Mouse (Mus musculus) left cerebral cortex, adult 18-20 months (tissue): ENCODE results near the gene Olfr1469. TPM values are rescaled to one million over a fixed set of nuclear protein-coding genes. Genes with fewer than 3 reads are reported as not detected.
"Not testable (repeated sequence)": the region's sequence is repeated elsewhere in the genome, so short reads cannot be mapped to it uniquely, and the experiment has no call there.

Source experiments
- DNase-seq, 2 experiments: peaks; one replicate each; pipeline ENCODE4 v3.0.0; 2021 to 2022; ENCODE audit warnings: low spot score in 2 of 2, mixed read lengths in 1 of 2
- long read RNA-seq, 2 experiments: library from polyadenylated mRNA; stranded (forward); transcript quantifications; one replicate each; pipeline ENCODE4 v2.0.0; 2021
- total RNA-seq, 2 experiments: library from RNA; stranded (reverse); gene quantifications; 2 replicates each; pipeline ENCODE4 v1.2.3; 2021

Gene Olfr1469
- total RNA-seq, result not detected
- long read RNA-seq, experiment 1, result 0 reads
- long read RNA-seq, experiment 2, result 0 reads

GRCm38 (mm10) chr19:13407549-13407948, at the start of gene Olfr1469:
Olfr1469 (plus strand) TSS chr19:13407849.
- no peak for DNase-seq

GRCm38 (mm10) chr19:13361936-13362335, 45.7 kb upstream of the Olfr1469 start, which contains the start of gene Olfr1467:
Olfr1467 (plus strand) TSS chr19:13362236.
- no peak for DNase-seq

DNA sequence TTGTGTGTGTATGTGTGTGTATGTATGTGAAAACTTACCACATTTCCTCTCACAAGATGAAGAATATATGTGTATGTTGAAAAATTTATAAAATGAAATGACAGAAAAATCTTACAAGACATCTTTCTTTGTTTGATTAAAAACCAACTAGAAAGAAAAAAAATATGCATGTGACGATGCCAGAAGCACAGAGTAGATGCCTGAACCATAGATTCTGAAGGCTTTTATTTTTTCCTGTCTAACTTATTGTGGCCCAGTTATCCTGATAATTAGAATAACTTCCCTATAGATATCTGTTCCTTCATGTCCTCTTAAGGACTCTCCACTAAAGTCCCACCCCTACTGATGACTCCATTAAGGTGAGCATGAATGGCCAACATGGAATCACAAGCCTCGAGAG, 35.5 kb downstream of the Olfr1469 start, which contains the start of gene Olfr1471:
Gene Olfr1471 (plus strand): TSS at position 301 of the 400 bp plus-strand sequence.
- DNase-seq, result not testable (repeated sequence)

DNA sequence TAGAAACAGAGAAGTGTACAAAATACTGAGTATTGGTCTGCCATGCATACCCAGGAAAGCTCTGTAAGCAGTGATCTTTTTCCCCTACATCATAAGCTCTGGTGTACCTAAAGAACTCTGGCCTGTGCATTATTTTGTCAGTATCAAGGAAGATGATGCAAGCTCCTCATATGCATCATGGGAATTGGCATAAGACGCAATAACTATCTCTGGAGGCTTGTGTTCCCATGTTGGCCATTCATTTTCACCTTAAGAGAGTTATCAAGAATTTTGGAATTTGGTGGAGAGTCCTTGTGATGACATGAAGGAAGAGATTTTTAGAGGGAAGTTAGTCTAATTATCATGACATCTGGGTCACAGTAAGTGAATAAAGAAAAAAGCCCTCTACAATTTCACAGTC, 48.3 kb downstream of the Olfr1469 start, which contains the start of gene Olfr1472:
Gene Olfr1472 (minus strand): TSS at position 101 of the 400 bp plus-strand sequence.
- no peak for DNase-seq

Other genes starting within 250 kb of the Olfr1469 start
- gene Olfr1461, start 244.8 kb upstream of the Olfr1469 start, total RNA-seq, result not detected
- not detected for gene Olfr1462, start 222.1 kb upstream of the Olfr1469 start, total RNA-seq
- not detected for gene Olfr1463, start 176.5 kb upstream of the Olfr1469 start, total RNA-seq
- not detected for gene Olfr1465, start 92.3 kb upstream of the Olfr1469 start, total RNA-seq
- not detected for gene Olfr1466, start 69.0 kb upstream of the Olfr1469 start, total RNA-seq
- not detected for gene Olfr1467, start 45.6 kb upstream of the Olfr1469 start, total RNA-seq
- not detected for gene Olfr1471, start 35.6 kb downstream of the Olfr1469 start, total RNA-seq
- gene Olfr1472, start 48.2 kb downstream of the Olfr1469 start, total RNA-seq, result not detected
- gene Olfr1474, start 61.7 kb downstream of the Olfr1469 start, total RNA-seq, result not detected
- not detected for gene Olfr1475, start 72.3 kb downstream of the Olfr1469 start, total RNA-seq
- not detected for gene Olfr1477, start 92.7 kb downstream of the Olfr1469 start, total RNA-seq
- not detected for gene Olfr1480, start 120.1 kb downstream of the Olfr1469 start, total RNA-seq
- gene Olfr1484, start 175.7 kb downstream of the Olfr1469 start, total RNA-seq, result not detected
- gene Olfr1487, start 209.5 kb downstream of the Olfr1469 start, total RNA-seq, result not detected
- gene Olfr1489, start 223.8 kb downstream of the Olfr1469 start, total RNA-seq, result not detected
- not detected for gene Olfr1490, start 243.2 kb downstream of the Olfr1469 start, total RNA-seq